Mouse (Mus musculus) right cerebral cortex, postnatal 36 days (tissue): ENCODE measurements at regions not wholly inside any gene's neighbourhood (a gene's known extent, or its start where the extent isn't known, plus 50 kb on each side); places are given as distances from the start of the nearest gene placed in this dataset.
"Not testable (repeated sequence)": the region's sequence is repeated elsewhere in the genome, so short reads cannot be mapped to it uniquely, and the experiment has no call there.

Experiments
- DNase-seq, 2 experiments: peaks; one replicate each; pipeline ENCODE4 v3.0.0; 2022; ENCODE audit warnings: low spot score in 2 of 2, mixed read lengths in 1 of 2

- DNase-seq = no peak
Measured at GRCm38 (mm10) chr3:40355103-40355502, 176.0 kb upstream of the Intu start.

DNA sequence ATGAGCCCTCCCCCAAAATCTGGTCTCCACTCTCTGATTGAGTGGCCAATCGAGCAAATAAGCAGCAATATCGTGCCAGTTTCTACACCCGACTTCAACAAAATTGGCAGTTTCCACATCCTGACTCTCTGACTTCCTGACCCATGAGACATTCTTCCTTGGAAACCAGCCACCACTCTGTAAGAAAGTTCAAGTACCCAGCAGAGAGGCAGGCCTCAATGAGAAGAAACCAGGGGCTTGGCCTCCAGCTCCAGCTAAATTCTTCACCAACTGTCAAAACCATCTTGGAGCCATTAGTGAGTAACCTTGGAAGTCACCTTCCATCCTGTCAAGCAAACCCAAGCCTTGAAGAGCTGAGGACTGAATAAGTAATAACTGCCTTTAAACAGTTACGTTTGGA is 162.7 kb upstream of the Intu start:
- no peak for DNase-seq

GRCm38 (mm10) chr3:40371411-40371810 is 159.7 kb upstream of the Intu start:
- DNase-seq = no peak

DNA sequence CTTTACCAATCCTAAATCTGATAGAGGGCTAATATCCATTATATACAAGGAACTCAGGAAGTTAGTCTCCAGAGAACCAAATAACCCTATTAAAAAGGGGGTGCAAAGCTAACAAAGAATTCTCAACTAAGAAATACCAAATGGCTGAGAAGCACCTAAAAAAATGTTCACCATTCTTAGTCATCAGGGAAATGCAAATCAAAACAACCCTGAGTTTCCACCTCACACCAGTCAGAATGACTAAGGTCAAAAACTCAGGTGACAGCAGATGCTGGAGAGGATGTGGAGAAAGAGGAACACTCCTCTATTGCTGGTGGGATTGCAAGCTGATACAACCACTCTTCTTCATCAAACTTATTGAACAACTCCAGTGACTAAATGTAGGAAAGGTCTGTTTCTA is 154.9 kb upstream of the Intu start:
- DNase-seq = not testable (repeated sequence)

DNA sequence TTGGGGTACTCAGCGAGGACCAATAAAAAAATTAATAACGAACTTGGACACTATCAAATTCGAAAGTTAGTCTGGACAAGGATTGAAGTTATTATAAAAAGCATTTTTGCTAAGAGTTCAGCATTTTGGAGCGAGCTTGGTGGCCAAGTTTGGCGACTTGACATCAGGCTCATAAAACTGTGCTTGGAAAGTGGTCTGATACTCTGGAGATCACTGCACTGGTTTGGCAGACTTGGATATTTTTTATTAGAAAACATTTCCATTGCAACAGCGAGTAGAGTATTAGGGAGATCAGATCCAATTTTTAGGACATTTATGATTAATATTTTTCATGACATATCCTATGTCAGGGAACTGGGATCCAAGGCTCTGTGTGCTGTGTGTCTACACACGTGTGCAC is 153.7 kb upstream of the Intu start:
- no peak for DNase-seq

DNA sequence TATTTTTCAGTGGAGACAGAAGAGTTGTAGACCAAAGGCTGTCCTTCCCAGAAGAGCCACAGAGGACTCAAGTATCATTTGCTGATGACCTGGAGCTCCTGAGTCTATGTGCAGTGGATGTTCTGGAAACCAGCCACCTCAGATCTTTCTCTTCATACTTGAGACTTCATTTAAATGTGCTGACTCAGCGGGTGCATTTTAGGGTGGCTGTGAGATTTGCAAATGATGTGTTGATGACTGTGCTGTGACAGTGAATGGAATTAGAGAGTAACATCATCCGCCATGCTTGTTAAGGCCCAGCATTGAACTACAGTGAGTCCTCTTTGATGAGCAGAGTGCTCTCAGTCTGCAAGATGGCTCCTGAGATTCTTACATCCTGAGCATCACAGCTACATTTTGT is 152.0 kb upstream of the Intu start:
- DNase-seq = no peak

DNA sequence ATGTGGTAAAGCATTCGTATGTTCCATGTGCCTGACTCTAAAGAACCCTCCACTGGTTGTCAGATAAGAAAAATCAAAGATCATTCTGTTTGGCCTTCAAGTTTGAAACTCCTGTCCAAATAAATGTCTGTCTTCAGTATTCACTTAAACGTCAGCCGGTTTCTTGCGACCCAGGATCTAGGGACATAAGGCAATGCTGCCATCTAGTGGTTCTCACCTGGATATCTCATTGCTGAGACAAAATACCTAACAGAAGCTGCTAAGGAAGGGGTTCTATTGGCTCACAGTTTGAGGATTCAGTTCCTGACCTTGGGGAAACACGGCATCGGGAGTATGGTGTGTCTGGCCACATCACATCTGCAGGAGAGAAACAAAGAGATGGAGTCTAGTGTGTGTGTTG is 139.5 kb upstream of the Intu start:
- no peak for DNase-seq

- no peak for DNase-seq
Measured at GRCm38 (mm10) chr3:40398184-40398583, 132.9 kb upstream of the Intu start.

DNA sequence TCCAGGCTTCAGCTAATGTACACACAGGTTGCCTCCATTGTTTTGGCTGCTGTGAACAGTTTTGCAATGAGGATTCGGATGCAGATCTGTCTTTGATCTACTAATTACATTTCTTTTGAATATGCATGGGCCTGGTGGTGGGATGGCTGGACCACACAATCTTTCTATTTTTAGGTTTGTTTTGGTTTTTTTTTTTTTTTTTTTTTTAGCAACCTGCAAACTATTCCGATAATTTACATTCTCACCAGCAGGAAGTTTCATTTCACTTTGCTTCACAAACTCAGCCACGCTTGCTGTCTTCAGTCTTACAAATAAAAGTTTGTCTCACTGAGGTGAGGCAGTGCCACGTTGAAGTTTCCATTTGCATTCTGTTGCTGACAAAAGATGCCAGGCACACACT is 127.7 kb upstream of the Intu start:
- no peak for DNase-seq

- DNase-seq = no peak
Measured at GRCm38 (mm10) chr3:40405095-40405948, 125.8 kb upstream of the Intu start.

GRCm38 (mm10) chr3:40405949-40406236 is 125.2 kb upstream of the Intu start:
- DNase-seq = no peak

DNA sequence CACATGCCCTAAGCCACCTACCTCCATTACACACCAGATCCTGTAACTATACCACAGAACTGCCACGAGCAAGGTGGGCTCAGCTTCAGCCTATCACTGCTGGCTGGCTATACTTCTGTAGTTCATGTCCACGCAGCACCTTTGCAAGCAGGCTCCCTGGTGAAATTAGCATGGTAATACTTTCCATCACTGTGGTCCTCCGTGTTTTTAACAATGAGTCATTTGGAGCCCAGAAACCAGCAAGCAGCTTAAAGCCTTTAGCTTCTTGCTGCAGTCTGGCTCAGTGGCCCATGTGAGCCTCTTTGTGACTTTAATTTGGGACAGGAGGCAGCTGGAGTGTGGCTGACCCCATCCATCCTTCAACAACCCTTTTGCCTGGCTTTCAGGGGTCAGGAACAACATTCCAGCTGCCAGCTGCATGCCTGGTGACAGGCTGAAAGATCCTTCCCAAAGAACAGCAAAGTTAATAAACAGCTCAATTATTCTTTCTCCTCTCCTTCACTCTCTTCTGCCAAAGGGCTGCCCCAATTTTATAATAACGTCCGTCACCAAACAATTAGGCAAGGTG is 122.1 kb upstream of the Intu start:
- DNase-seq = no peak

DNA sequence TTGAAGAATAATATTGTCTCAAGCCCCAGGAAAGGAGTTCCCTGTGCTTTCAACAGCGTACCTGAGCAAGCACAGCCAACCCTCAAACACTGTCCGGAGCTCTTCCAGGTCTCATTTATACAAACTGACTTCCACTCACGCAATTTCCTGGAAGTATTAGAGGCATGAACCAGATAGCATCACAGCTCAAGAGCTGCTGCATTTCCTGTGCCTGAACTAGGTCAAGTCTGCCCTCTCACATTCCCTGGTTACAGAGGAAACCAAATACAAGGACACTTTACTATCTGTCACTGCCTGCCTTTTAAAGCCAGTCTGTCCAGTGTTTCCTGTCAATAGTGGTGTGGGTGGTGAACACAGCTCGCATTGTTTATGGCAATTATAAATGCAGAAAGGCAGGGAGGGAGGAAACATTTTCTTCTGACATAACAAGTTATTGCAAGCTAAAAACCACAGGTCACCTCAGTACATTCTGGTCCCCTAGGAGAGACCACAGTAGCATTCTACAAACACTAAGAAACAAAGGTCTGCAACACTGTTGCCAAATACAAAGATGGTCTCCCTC is 120.3 kb upstream of the Intu start:
- no peak for DNase-seq

DNA sequence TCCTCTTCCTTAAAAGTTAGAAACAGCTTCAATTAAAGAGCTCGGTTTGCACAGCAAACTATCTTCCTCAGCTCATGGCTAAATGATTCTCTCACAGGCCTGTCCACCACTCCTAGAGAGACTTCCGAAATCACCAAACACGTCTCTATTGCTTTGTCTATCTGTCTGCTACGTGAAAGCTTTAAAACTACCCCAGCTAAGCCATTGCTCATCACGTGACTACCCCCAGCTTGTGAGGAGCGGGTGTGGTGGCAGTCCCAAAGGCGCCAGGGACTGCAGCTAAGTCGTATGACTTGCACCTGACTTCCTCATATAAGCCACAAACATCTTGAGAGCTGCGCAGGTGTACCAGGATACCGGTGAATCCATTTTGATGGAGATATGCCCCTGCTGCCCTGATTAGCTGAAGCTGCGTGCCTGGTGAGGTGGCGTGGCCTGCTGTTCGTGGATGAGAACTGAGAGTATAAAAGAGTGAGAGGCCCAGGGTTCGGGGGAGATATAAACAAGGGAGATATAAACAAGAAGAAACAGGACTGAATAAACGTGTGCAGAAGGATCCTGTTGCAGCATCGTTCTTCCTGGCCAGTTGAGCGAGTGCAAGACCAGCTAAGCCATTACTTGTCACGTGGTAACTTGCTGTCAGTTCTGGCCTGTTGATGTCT is 105.8 kb upstream of the Intu start:
- DNase-seq = not testable (repeated sequence)

GRCm38 (mm10) chr3:40426070-40426469 is 105.0 kb upstream of the Intu start:
- DNase-seq = no peak

DNA sequence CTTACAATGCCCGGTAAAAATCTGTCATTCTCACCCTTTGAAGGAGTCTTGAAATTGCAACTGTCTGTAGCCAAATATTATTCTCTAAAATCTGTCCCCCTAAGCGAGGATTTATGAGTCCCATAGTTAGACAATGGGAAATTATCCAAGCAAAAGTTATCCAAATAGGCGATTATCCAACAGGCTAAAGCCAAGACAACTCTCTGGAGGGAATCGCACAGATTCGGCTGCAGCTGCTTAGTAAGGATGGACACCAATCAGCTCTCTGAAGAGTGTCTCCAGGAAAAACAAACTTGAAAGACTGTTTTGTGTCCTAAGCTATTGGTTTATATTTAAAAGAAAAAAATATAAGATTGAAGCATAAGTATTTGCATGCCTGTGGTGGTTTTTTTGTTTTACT is 103.1 kb upstream of the Intu start:
- DNase-seq = no peak

GRCm38 (mm10) chr3:40438251-40438650 is 92.8 kb upstream of the Intu start:
- DNase-seq = no peak

GRCm38 (mm10) chr3:40441092-40442036 is 89.7 kb upstream of the Intu start:
- no peak for DNase-seq

DNA sequence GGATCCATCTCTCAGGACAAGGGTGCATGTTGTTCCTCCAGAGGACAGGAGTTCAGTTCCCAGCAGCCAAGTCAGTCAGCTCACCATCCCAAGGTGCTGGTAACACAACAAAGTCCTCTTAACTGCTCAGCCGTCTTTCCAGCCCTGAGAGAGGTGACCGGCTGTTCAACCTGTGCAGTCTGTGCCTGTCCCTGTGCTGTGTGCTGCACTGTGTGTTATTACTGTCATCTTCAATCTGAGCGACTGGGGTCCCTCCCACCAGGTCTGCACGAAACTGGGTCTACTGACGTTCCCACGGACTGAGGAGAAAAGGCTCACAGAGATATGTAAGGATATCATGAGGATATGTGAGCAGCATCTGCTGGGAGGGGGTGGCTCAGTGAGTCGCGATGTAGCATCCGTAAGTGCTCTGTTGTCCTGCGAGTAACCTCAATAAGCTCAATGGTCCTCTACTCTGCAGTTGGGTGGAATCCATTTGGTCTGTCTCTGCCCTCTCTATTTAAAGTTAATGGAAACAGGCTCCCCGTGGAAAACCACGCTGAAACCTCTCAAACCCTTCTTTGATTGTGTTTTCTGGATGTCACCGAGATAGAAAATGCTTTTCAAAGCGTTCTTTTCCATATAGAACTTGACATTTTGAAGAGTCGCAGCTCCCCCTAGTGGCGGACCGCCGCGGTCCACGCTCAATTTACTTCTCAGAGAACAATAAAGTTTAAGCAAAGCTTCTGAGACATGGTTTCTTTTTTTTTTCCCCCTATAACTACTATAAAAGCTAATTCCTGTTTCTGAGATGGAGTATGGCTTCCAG is 87.1 kb upstream of the Intu start:
- DNase-seq = peak; percentile 20 to 59

DNA sequence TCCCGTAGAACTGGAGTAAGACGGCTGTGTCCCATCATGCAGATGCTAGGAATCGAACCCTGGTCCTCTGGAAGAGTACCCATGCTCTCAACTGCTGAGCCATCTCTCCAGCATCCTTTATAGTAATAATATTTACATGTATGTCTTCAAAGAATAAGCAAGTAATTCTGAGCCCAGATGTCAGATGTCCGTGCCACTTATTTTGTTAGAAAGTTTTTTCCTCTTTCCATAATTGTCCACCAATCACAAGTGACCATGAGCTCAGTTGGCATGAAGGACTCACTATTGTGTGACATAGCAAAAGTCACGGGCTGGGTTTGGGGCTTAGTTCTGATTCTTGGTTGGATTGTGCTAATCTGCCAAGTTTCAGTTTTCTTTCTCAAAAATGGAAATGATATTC is 78.1 kb upstream of the Intu start:
- no peak for DNase-seq

GRCm38 (mm10) chr3:40453552-40453951 is 77.5 kb upstream of the Intu start:
- DNase-seq = no peak
